Mouse (Mus musculus) right cerebral cortex, postnatal 4 days (tissue): ENCODE results near the gene Cdh10.

ENCODE experiments used
- DNase-seq: peaks from one replicate; pipeline ENCODE4 v3.0.0-alpha.2; 2022

Cdh10 gene

DNA sequence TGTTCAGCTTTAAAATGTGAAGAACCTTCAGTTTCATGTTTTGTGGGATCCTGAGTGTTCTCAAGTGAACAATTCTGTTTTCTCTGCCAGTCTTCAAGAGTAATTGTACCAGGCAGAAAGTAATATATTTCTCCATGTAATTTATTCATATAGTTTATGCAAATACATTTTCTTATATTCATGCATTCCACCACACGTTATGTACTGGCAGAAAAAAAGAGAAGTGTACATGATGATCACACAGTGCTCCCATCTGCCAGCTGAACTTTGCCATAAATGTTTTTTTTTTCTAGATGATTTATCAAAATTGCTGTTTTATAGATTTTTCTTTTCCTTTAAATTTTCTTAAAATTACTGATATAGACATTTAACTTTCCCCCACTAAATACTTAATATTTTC is 168.9 kb downstream of the Cdh10 start:
- DNase-seq, result no peak

DNA sequence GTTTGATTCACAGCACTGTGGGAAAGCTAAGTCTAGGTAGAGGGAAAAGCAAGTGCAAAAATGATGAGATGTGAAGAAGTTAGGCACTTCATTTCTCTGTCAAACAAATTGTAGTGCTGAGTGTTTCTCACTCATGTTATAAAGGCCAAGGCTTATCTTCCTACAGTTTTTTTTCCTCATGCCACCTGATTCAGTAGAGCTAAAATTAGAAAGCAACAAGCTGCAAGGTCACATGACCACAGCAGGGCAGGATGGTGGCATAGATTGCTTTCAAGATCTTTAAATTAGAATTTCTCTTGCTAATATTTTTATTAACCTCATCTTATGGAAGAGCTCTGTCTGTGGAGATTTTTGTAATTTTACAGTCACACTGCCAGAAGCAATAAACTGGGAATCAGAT is 174.8 kb downstream of the Cdh10 start:
- DNase-seq, result no peak

DNA sequence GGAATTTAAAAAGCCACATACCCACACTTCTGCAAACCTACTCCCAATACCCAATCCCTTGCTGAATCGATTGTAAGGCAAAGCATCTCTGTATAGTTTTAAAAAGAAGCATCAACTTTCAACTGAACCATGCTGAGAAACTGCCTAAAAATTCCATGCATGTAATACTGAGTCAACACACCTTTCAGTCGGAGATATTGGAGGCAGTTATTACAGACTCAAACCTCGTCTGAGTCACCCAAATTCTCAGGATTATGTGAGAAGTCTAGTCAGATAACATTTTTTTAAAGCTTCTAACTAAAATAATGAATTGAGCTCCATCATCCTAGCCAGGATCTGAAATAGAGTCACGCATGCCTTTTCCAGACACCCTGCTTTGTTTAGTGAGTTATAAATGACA is 175.5 kb downstream of the Cdh10 start:
- no peak for DNase-seq

DNA sequence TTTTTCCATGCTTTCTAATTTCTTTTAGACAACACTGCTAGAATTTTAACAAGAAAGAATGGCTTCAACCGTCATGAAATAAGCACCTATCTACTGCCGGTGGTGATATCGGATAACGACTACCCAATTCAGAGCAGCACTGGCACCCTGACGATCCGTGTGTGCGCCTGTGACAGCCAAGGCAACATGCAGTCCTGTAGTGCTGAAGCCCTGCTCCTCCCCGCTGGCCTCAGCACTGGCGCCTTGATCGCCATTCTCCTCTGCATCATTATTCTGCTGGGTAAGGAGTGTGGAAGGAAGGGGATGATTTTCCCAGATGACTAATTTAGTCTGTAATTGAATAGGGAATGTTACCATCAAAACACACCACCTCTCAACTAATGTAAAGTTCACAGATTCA is 192.1 kb downstream of the Cdh10 start:
- DNase-seq, result no peak

DNA sequence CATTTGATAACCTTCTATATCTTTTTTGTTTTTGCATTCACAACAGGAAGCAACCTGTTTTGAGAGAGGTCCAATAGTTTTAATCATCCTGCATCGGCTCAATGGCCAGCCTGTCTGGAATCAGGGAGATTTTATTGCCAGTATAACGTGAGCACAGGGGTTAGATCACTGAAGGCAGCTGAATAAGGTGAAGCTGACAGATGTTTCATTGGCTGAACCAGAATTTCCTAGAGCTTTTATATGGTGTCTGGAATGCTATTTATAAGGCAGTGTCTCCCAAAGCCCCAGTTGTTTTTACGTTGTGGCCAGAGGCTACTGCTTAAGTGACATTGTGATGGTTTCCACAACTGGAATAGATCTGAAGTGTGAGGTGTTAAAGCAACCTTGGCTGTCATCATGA is 214.2 kb downstream of the Cdh10 start:
- DNase-seq, result no peak

DNA sequence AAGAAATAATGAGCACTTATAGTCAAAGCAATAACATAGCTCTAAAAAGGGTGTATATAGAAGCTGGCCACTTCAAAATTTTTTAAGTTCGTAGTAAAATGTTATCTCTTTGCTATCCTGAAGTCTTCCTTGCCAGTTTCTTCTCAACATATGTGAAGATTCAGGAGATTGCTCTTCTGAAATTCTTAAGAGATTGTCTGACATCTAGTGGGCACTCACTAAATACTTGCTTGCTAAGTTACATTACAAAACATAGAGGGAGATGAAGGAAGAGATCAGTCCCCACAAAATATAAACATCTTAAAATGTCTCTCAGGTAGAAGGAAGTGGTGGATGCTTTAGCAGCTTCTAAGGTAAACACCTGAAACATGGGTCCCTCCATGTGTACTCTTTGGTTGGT is 221.3 kb downstream of the Cdh10 start:
- DNase-seq, result no peak
